Mouse (Mus musculus) embryonic facial prominence, embryonic 11.5 days (tissue): Measurements from ENCODE around the gene Ift140. TPM values are rescaled to one million over a fixed set of nuclear protein-coding genes. Genes with fewer than 3 reads are reported as not detected.
"Not testable (repeated sequence)": the region's sequence is repeated elsewhere in the genome, so short reads cannot be mapped to it uniquely, and the experiment has no call there.

Experiments used
- ATAC-seq: fragments of 200-750 bp; cut with Nextera tagmentation; replicated peaks from 2 replicates; pipeline ENCODE4 v1.8.0; 2017; ENCODE audit warnings: low read depth; ENCODE audit not compliant: insufficient number of reproducible peaks, low FRiP score, low TSS enrichment
- DNase-seq: peaks from one replicate; pipeline ENCODE4 v3.0.0-alpha.2; 2015; ENCODE audit warnings: low spot score
- H3K27ac ChIP-seq: fragments of 300-500 bp; sonication (generic); replicated peaks from 2 replicates; pipeline ENCODE4 v1.5.1; 2014; ENCODE audit warnings: mild to moderate bottlenecking, low read depth, low read length, control low read depth
- H3K27me3 ChIP-seq: fragments of 300-500 bp; sonication (generic); 2 replicates; pipeline ENCODE4 v1.6.1; 2014; ENCODE audit warnings: mild to moderate bottlenecking, low read length, moderate library complexity, mixed read lengths; ENCODE audit not compliant: control insufficient read depth, insufficient read depth
- H3K36me3 ChIP-seq: fragments of 300-500 bp; sonication (generic); replicated peaks from 2 replicates; pipeline ENCODE4 v1.6.1; 2014; ENCODE audit warnings: low read depth, mild to moderate bottlenecking, low read length, moderate library complexity, mixed read lengths; ENCODE audit not compliant: control insufficient read depth, insufficient read depth
- H3K4me1 ChIP-seq: fragments of 300-500 bp; sonication (generic); 2 replicates; pipeline ENCODE4 v1.6.1; 2014; ENCODE audit warnings: low read length, mixed read lengths; ENCODE audit not compliant: control insufficient read depth, insufficient read depth
- H3K4me2 ChIP-seq: fragments of 300-500 bp; sonication (generic); 2 replicates; pipeline ENCODE4 v1.6.1; 2014; ENCODE audit warnings: low read depth, mild to moderate bottlenecking, control low read depth, low read length, moderate library complexity
- H3K4me3 ChIP-seq: fragments of 300-500 bp; sonication (generic); 2 replicates; pipeline ENCODE4 v1.5.1; 2014; ENCODE audit warnings: low read depth, low read length, control low read depth
- H3K9ac ChIP-seq: fragments of 300-500 bp; sonication (generic); replicated peaks from 2 replicates; pipeline ENCODE4 v1.6.1; 2014; ENCODE audit warnings: mild to moderate bottlenecking, control low read depth, low read length
- H3K9me3 ChIP-seq: fragments of 300-500 bp; sonication (generic); replicated peaks from 2 replicates; pipeline ENCODE4 v1.6.1; 2016; ENCODE audit warnings: mild to moderate bottlenecking, low read length, inconsistent platforms, mixed read lengths; ENCODE audit not compliant: control insufficient read depth
- WGBS: fragments of 180-500 bp; shearing (Covaris S2); extraction: QIAGEN DNeasy Blood & Tissue Kit; methylation state at CpG from one replicate; pipeline ENCODE4 v1.1.7; 2014; 5-methylcytosine and 5-hydroxymethylcytosine counted together
- polyA plus RNA-seq: library from polyadenylated mRNA; unstranded; fragments of >200 nt; fragmentation: Nextera tagmentation; extraction: Ambion mirVana; gene quantifications from 2 replicates; pipeline ENCODE4 v1.2.1, GENCODE M21; 2014

Gene Ift140
- polyA plus RNA-seq, 1 experiment from 2014 or later, result 18.4 TPM

DNA sequence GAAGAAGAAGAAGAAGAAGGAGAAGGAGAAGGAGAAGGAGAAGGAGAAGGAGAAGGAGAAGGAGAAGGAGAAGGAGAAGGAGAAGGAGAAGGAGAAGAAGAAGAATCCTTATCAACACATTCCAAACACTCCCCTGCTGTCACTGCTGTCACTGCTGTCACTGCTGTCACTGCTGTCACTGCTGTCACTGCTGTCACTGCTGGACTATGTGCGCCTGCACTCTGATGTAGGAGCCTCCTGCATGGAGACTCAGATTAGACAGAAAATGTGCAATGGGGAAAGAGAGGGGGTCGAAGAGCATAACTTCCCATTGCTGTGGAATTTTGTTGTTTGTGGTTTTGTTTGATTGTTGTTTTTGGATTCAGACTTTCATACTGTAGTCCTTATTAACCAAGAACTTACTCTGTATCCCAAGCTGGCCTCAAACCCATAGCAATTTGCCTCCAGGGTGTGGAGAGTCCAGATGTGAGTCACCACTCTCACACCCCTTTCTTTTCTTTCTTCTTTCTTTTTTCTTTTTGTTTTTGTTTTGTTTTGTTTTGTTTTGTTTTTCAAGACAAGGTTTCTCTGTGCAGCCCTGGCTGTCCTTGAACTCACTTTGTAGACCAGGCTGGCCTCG, 109.7 kb downstream of the Ift140 start:
- H3K27me3 ChIP-seq, H3K9me3 ChIP-seq, H3K4me2 ChIP-seq, H3K4me3 ChIP-seq, DNase-seq, H3K36me3 ChIP-seq, H3K27ac ChIP-seq, H3K9ac ChIP-seq, ATAC-seq, H3K4me1 ChIP-seq: not testable (repeated sequence)
- WGBS, result 59% methylated on average over 3 of the region's 3 CpGs

GRCm38 (mm10) chr17:25127079-25127478, 111.2 kb downstream of the Ift140 start:
- 64% methylated on average over 8 of the region's 8 CpGs for WGBS
- DNase-seq, result no peak

GRCm38 (mm10) chr17:25127681-25128080, 111.8 kb downstream of the Ift140 start:
- Histone ChIP-seq H3K4me1 (no peaks in the 10 kb centered on the region), H3K9me3 (no peaks in the 10 kb centered on the region), H3K4me3 (no peak overlapping the region), H3K4me2 (no peak overlapping the region), H3K27me3 (no peaks in the 10 kb centered on the region), H3K36me3 (no peaks in the 10 kb centered on the region), H3K27ac (no peak overlapping the region), H3K9ac (no peak overlapping the region)
- WGBS, result 77% methylated on average over 9 of the region's 9 CpGs
- ATAC-seq (no peak), DNase-seq (no peak)

More at GRCm38 (mm10) chr17:25127079-25127478, 111.2 kb downstream of the Ift140 start:
- Histone ChIP-seq H3K9ac (no peak overlapping the region), H3K36me3 (no peaks in the 10 kb centered on the region), H3K27ac (no peak overlapping the region), H3K27me3 (no peaks in the 10 kb centered on the region), H3K9me3 (no peaks in the 10 kb centered on the region), H3K4me2 (no peak overlapping the region), H3K4me3 (no peak overlapping the region), H3K4me1 (no peaks in the 10 kb centered on the region)
- ATAC-seq, result no peak; the same call in 1 of the 2 replicates

DNA sequence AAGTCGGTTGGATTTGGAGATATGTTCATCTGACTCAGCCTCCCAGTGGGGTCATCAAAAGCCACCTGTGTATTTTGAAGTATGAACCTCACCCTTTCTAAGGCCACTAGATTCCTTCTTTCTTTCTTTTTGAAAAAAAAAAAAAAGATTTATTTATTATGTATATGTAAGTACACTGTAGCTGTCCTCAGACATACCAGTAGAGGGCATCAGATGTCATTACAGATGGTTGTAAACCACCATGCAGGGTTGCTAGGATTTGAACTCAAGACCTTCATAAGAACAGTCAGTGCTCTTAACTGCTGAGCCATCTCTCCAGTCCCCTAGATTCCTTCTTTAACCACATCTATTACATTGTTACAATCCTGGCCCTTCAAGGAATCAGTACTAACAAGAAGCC, 114.2 kb downstream of the Ift140 start:
- no peaks in the 10 kb centered on the region for H3K4me1 ChIP-seq
- H3K4me3 ChIP-seq, result no peak overlapping the region
- H3K9ac ChIP-seq, result no peak overlapping the region
- H3K27me3 ChIP-seq, result no peaks in the 10 kb centered on the region; the same call in 1 of the 2 replicates
- DNase-seq (no peak), ATAC-seq (no peak)
- H3K36me3 ChIP-seq, result no peaks in the 10 kb centered on the region
- no peak overlapping the region for H3K4me2 ChIP-seq
- no peak overlapping the region for H3K27ac ChIP-seq
- WGBS, result 79% methylated on average over 1 of the region's 1 CpGs
- H3K9me3 ChIP-seq, result no peaks in the 10 kb centered on the region

DNA sequence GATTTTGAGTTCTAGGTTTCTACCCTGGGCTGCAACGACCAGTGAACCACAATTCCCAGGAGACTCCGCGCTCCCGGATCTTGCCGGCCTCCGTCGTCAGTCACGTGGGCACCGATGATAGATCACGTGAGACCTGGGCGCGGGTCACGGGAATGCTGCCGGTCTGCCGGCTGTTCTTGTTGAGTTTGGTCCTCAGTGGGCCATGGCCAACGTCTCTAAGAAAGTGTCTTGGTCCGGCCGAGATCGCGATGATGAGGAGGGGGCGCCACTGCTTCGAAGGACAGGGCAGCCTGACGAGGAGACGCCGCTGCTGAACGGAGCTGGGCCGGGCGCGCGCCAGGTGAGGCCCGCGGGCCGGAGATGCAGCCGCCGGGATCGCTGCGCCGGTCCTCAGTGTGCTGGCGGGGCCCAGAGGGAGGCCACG, 117.4 kb downstream of the Ift140 start, which contains the start of gene Clcn7:
TSS of gene Clcn7 (plus strand) at position 117 of the 424 bp plus-strand sequence.
- peak within 1 kb of the TSS; percentile 85 for H3K9ac ChIP-seq
- H3K9me3 ChIP-seq, result no peaks in the 10 kb centered on the region
- ATAC-seq (peak; percentile 90), DNase-seq (peak; percentile 97)
- peak within 1 kb of the TSS; percentile 88 for H3K4me3 ChIP-seq
- H3K4me1 ChIP-seq, result no peaks in the 10 kb centered on the region
- H3K27me3 ChIP-seq, result no peaks in the 10 kb centered on the region; the same call in 1 of the 2 replicates
- WGBS, result under 1% methylated on average over 40 of the region's 40 CpGs
- H3K4me2 ChIP-seq, result peak within 1 kb of the TSS; percentile 66
- H3K27ac ChIP-seq, result no peak within 1 kb of the TSS
- no peaks in the 10 kb centered on the region for H3K36me3 ChIP-seq

DNA sequence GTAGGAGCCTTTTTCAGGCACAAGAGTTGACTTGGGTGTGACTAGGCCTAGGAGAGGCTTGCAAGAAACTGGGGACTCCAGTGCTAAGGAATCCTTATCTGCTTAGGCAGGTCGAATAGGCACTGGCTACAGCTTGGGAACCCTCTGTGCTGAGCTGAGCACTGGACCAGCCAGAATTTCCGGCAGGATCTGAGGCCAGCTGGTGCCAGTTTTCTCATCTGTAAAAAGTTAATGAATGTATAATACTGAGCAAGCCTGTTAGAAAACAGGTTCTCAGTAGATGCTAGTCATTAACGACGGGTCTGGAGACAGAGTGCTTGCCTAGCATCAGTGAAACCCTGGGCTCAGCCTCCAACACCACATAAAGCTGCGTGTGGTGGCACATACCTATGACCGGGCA, 119.7 kb downstream of the Ift140 start:
- Histone ChIP-seq H3K9ac (no peak overlapping the region), H3K4me3 (no peak overlapping the region), H3K27ac (no peak overlapping the region), H3K4me1 (no peaks in the 10 kb centered on the region), H3K36me3 (no peaks in the 10 kb centered on the region), H3K27me3 (no peaks in the 10 kb centered on the region; the same call in 1 of the 2 replicates), H3K4me2 (no peak overlapping the region), H3K9me3 (no peaks in the 10 kb centered on the region)
- no peak for ATAC-seq
- no peak for DNase-seq
- 84% methylated on average over 6 of the region's 6 CpGs for WGBS

DNA sequence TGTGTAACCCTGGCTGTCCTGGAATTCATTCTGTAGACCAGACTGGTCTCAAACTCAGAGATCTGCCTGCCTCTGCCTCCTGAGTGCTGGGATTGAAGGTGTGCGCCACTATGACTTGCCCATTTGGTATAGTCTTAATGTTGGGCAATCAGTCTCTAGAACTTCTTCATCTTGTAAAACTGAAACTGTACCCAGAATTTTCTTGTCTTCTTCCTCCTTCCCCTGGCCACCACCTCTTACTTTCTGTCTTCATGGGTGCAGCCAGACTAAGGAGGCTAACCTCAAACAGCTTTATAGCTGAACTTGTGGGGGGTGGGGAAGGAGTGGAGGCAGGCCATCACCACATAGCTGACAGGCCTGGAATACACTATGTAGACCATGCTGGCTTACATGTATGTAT, 122.9 kb downstream of the Ift140 start:
- Histone ChIP-seq H3K4me1 (no peaks in the 10 kb centered on the region), H3K36me3 (no peaks in the 10 kb centered on the region), H3K4me2 (no peak overlapping the region), H3K4me3 (no peak overlapping the region), H3K9ac (no peak overlapping the region), H3K27me3 (no peaks in the 10 kb centered on the region), H3K27ac (no peak overlapping the region), H3K9me3 (no peaks in the 10 kb centered on the region)
- 94% methylated on average over 1 of the region's 1 CpGs for WGBS
- ATAC-seq (no peak), DNase-seq (no peak)

GRCm38 (mm10) chr17:25139960-25140359, 124.1 kb downstream of the Ift140 start:
- H3K36me3 ChIP-seq, result no peaks in the 10 kb centered on the region
- DNase-seq, result peak; percentile 23
- no peaks in the 10 kb centered on the region for H3K4me1 ChIP-seq
- no peaks in the 10 kb centered on the region for H3K9me3 ChIP-seq
- no peak overlapping the region for H3K9ac ChIP-seq
- no peak overlapping the region for H3K4me3 ChIP-seq
- H3K27ac ChIP-seq, result no peak overlapping the region
- no peak overlapping the region for H3K4me2 ChIP-seq
- no peaks in the 10 kb centered on the region for H3K27me3 ChIP-seq
- ATAC-seq, result no peak
- 67% methylated on average over 4 of the region's 4 CpGs for WGBS
